In genomic region chr4:48952965-48953364, GRCm38 (mm10) we compare ENCODE assay signal across 21 mouse cellular contexts.
"Had no signal": no experiment of that assay in that cellular context is flagged by ENCODE, and none has a peak within 500 bp of the region (broad histone marks: within the 10 kb centered on the region; RNA-seq: fewer than 3 reads in every experiment).

No protein-coding gene starts in this region.

- ATAC-seq: forebrain, embryonic 13.5 days; forebrain, embryonic 14.5 days; forebrain, embryonic 15.5 days; forebrain, embryonic 16.5 days; forebrain, postnatal 0 days had no signal

- DNase-seq: cerebellum, adult 8-10 months; cerebellum, adult 9-10 months; cerebellum, adult 9-11 months; cerebellum, postnatal 10 days; cerebellum, postnatal 14 days; cerebellum, postnatal 25 days; cerebellum, postnatal 36 days; embryo, embryonic 11 days; forebrain, postnatal 0 days; gastrocnemius, adult 2 months; gastrocnemius, postnatal 10 days; gastrocnemius, postnatal 14 days; gastrocnemius, postnatal 25 days; gastrocnemius, postnatal 36 days; heart, adult 11 months; heart, adult 18-20 months; heart, adult 2 months had no signal
